Mouse (Mus musculus) gonadal fat pad, adult 2 months (tissue): ENCODE results near the gene Parp11. TPM values are rescaled to one million over a fixed set of nuclear protein-coding genes. Genes with fewer than 3 reads are reported as not detected.

Experiments used
- polyA plus RNA-seq: library from polyadenylated mRNA; depleted of rRNA; stranded (reverse); fragments of >200 nt; gene quantifications from 2 replicates; pipeline ENCODE4 v1.2.3, GENCODE M21; 2012; rRNA removed

Parp11 gene
- polyA plus RNA-seq, 1 experiment: 13.3 TPM

Other genes starting within 250 kb of the Parp11 start
- gene Cracr2a, start 114.5 kb downstream of the Parp11 start, polyA plus RNA-seq: 0.49 and 0.70 TPM in 2 replicates